Mouse (Mus musculus): ENCODE measurements around the gene Psmb5. TPM values are rescaled to one million over a fixed set of nuclear protein-coding genes. Genes with fewer than 3 reads are reported as not detected.

The Psmb5 gene
- polyA plus RNA-seq, 1 experiment from 2014 or later, result 422 TPM

- WGBS, result under 1% methylated on average over 46 of the region's 46 CpGs
- peaks cover 25% of the 10 kb centered on the region for H3K4me1 ChIP-seq (replicated peaks; ENCODE audit: control insufficient read depth, insufficient read depth, low read length)
- peak overlapping the region; percentile 52 for H3K4me3 ChIP-seq (replicated peaks; ENCODE audit: low read length)
- H3K36me3 ChIP-seq (replicated peaks; ENCODE audit: control insufficient read depth, insufficient read depth), result no peaks in the 10 kb centered on the region
- H3K9ac ChIP-seq, result peak overlapping the region; percentile 78
- H3K27me3 ChIP-seq (ENCODE audit: control insufficient read depth, insufficient read depth, low read length), result no peaks in the 10 kb centered on the region
- H3K9me3 ChIP-seq (ENCODE audit: control insufficient read depth, low read length), result no peaks in the 10 kb centered on the region
- peak overlapping the region; percentile 95 for H3K27ac ChIP-seq
- peak; percentile 95 for DNase-seq (ENCODE audit: low spot score)
- H3K4me2 ChIP-seq (replicated peaks), result peak overlapping the region; percentile 59
- peak; percentile 99 for ATAC-seq (ENCODE audit: low FRiP score)
These were observed 14.7 kb downstream of the Psmb5 start for GRCm38 (mm10) chr14:54603038-54603654.

GRCm38 (mm10) chr14:54602613-54603012, 15.2 kb downstream of the Psmb5 start:
- Histone ChIP-seq H3K27me3 (ENCODE audit: control insufficient read depth, insufficient read depth, low read length) (no peaks in the 10 kb centered on the region), H3K4me1 (replicated peaks; ENCODE audit: control insufficient read depth, insufficient read depth, low read length) (peaks cover 25% of the 10 kb centered on the region), H3K9ac (peak overlapping the region; percentile 78), H3K4me2 (replicated peaks) (peak overlapping the region; percentile 59), H3K4me3 (replicated peaks; ENCODE audit: low read length) (peak overlapping the region; percentile 52), H3K9me3 (ENCODE audit: control insufficient read depth, low read length) (no peaks in the 10 kb centered on the region), H3K36me3 (replicated peaks; ENCODE audit: control insufficient read depth, insufficient read depth) (no peaks in the 10 kb centered on the region), H3K27ac (peak overlapping the region; percentile 95)
- DNase-seq (ENCODE audit: low spot score), result no peak
- WGBS, result 34% methylated on average over 4 of the region's 4 CpGs
- ATAC-seq (ENCODE audit: low FRiP score), result no peak; the same call in 1 of the 2 replicates

- Histone ChIP-seq H3K4me2 (replicated peaks) (no peak overlapping the region), H3K9ac (no peak overlapping the region), H3K4me3 (replicated peaks; ENCODE audit: low read length) (no peak overlapping the region), H3K27ac (no peak overlapping the region), H3K4me1 (replicated peaks; ENCODE audit: control insufficient read depth, insufficient read depth, low read length) (peaks cover 25% of the 10 kb centered on the region), H3K9me3 (ENCODE audit: control insufficient read depth, low read length) (no peaks in the 10 kb centered on the region), H3K36me3 (replicated peaks; ENCODE audit: control insufficient read depth, insufficient read depth) (no peaks in the 10 kb centered on the region), H3K27me3 (ENCODE audit: control insufficient read depth, insufficient read depth, low read length) (no peaks in the 10 kb centered on the region)
- WGBS, result 79% methylated on average over 2 of the region's 2 CpGs
- DNase-seq (ENCODE audit: low spot score) (no peak), ATAC-seq (ENCODE audit: low FRiP score) (no peak)
These were observed 16.2 kb downstream of the Psmb5 start for GRCm38 (mm10) chr14:54601601-54602000.

- DNase-seq (ENCODE audit: low spot score) (no peak), ATAC-seq (ENCODE audit: low FRiP score) (no peak)
- Histone ChIP-seq H3K36me3 (replicated peaks; ENCODE audit: control insufficient read depth, insufficient read depth) (no peaks in the 10 kb centered on the region; the same call in 1 of the 2 replicates), H3K4me3 (replicated peaks; ENCODE audit: low read length) (no peak overlapping the region), H3K4me2 (replicated peaks) (no peak overlapping the region), H3K27ac (no peak overlapping the region), H3K9me3 (ENCODE audit: control insufficient read depth, low read length) (no peaks in the 10 kb centered on the region), H3K27me3 (ENCODE audit: control insufficient read depth, insufficient read depth, low read length) (no peaks in the 10 kb centered on the region), H3K4me1 (replicated peaks; ENCODE audit: control insufficient read depth, insufficient read depth, low read length) (no peaks in the 10 kb centered on the region), H3K9ac (no peak overlapping the region)
- WGBS, result 82% methylated on average over 7 of the region's 7 CpGs
These were observed 20.7 kb downstream of the Psmb5 start for GRCm38 (mm10) chr14:54597084-54597483.

- no peak overlapping the region for H3K27ac ChIP-seq
- H3K36me3 ChIP-seq (replicated peaks; ENCODE audit: control insufficient read depth, insufficient read depth), result peaks cover 3% of the 10 kb centered on the region; the same call in 1 of the 2 replicates
- no peaks in the 10 kb centered on the region for H3K27me3 ChIP-seq (ENCODE audit: control insufficient read depth, insufficient read depth, low read length)
- no peak overlapping the region for H3K9ac ChIP-seq
- H3K4me3 ChIP-seq (replicated peaks; ENCODE audit: low read length), result no peak overlapping the region
- H3K4me1 ChIP-seq (replicated peaks; ENCODE audit: control insufficient read depth, insufficient read depth, low read length), result no peaks in the 10 kb centered on the region
- DNase-seq (ENCODE audit: low spot score) (no peak), ATAC-seq (ENCODE audit: low FRiP score) (no peak)
- no peak overlapping the region for H3K4me2 ChIP-seq (replicated peaks)
- H3K9me3 ChIP-seq (ENCODE audit: control insufficient read depth, low read length), result no peaks in the 10 kb centered on the region
- 72% methylated on average over 27 of the region's 28 CpGs for WGBS
These were observed 23.0 kb downstream of the Psmb5 start for GRCm38 (mm10) chr14:54594631-54595414.

- H3K4me3 ChIP-seq (replicated peaks; ENCODE audit: low read length), result no peak overlapping the region
- no peaks in the 10 kb centered on the region for H3K27me3 ChIP-seq (ENCODE audit: control insufficient read depth, insufficient read depth, low read length)
- DNase-seq (ENCODE audit: low spot score) (no peak), ATAC-seq (ENCODE audit: low FRiP score) (no peak)
- whole genome bisulfite sequencing, result 91% methylated on average over 3 of the region's 3 CpGs
- no peak overlapping the region for H3K9ac ChIP-seq
- peaks cover 3% of the 10 kb centered on the region; the same call in 1 of the 2 replicates for H3K36me3 ChIP-seq (replicated peaks; ENCODE audit: control insufficient read depth, insufficient read depth)
- no peaks in the 10 kb centered on the region for H3K4me1 ChIP-seq (replicated peaks; ENCODE audit: control insufficient read depth, insufficient read depth, low read length)
- H3K4me2 ChIP-seq (replicated peaks), result no peak overlapping the region
- H3K27ac ChIP-seq, result no peak overlapping the region
- H3K9me3 ChIP-seq (ENCODE audit: control insufficient read depth, low read length), result no peaks in the 10 kb centered on the region
These were observed 23.8 kb downstream of the Psmb5 start for GRCm38 (mm10) chr14:54594055-54594454.

DNA sequence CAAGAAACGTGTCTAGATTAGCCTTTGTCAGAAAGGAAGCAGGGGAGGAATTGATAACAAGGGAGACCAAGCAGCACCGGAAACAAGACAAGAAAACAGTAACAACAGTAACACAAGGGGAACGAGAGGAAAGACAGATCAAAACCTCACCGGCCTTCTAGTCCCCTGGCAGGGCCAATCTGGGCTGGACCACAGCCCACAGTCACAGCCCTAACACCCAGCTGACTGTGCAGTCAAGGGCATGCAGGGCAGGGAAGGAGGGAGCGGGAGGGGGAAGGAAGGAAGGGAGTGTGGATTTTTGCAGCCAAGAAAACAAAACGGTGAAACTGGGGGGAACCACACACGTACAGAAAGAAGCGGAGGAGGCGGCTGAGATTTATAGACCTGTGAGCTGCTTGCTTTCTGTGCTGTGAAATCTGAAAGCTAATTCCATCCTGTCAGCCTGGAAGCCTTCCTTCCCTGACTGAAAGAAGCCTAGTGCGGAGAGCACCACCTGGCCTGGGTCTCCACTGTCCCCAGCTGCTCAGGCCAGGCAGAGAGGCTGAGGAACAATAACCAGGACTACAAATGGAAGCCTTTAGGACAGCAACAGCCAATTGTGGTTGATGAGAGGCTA, 25.4 kb downstream of the Psmb5 start:
- WGBS, result 61% methylated on average over 10 of the region's 10 CpGs
- no peak overlapping the region for H3K9ac ChIP-seq
- H3K27me3 ChIP-seq (ENCODE audit: control insufficient read depth, insufficient read depth, low read length), result no peaks in the 10 kb centered on the region
- DNase-seq (ENCODE audit: low spot score) (no peak), ATAC-seq (ENCODE audit: low FRiP score) (no peak)
- no peak overlapping the region for H3K4me2 ChIP-seq (replicated peaks)
- no peaks in the 10 kb centered on the region for H3K9me3 ChIP-seq (ENCODE audit: control insufficient read depth, low read length)
- no peak overlapping the region for H3K4me3 ChIP-seq (replicated peaks; ENCODE audit: low read length)
- H3K36me3 ChIP-seq (replicated peaks; ENCODE audit: control insufficient read depth, insufficient read depth), result peaks cover 3% of the 10 kb centered on the region; the same call in 1 of the 2 replicates
- H3K4me1 ChIP-seq (replicated peaks; ENCODE audit: control insufficient read depth, insufficient read depth, low read length), result no peaks in the 10 kb centered on the region
- H3K27ac ChIP-seq, result 0 out of 2 replicates have a peak overlapping the region, but pooled peaks have one; percentile 5

GRCm38 (mm10) chr14:54591056-54591455, 26.8 kb downstream of the Psmb5 start:
- H3K27ac ChIP-seq, result no peak overlapping the region
- H3K27me3 ChIP-seq (ENCODE audit: control insufficient read depth, insufficient read depth, low read length), result no peaks in the 10 kb centered on the region
- H3K4me3 ChIP-seq (replicated peaks; ENCODE audit: low read length), result no peak overlapping the region
- ATAC-seq (ENCODE audit: low FRiP score) (no peak), DNase-seq (ENCODE audit: low spot score) (no peak)
- no peak overlapping the region for H3K4me2 ChIP-seq (replicated peaks)
- H3K36me3 ChIP-seq (replicated peaks; ENCODE audit: control insufficient read depth, insufficient read depth), result peaks cover 3% of the 10 kb centered on the region; the same call in 1 of the 2 replicates
- H3K9ac ChIP-seq, result no peak overlapping the region
- 93% methylated on average over 16 of the region's 16 CpGs for WGBS
- H3K4me1 ChIP-seq (replicated peaks; ENCODE audit: control insufficient read depth, insufficient read depth, low read length), result no peaks in the 10 kb centered on the region
- no peaks in the 10 kb centered on the region for H3K9me3 ChIP-seq (ENCODE audit: control insufficient read depth, low read length)

GRCm38 (mm10) chr14:54583681-54584338, 34.0 kb downstream of the Psmb5 start:
- 46% methylated on average over 7 of the region's 7 CpGs for WGBS
- Histone ChIP-seq H3K36me3 (replicated peaks; ENCODE audit: control insufficient read depth, insufficient read depth) (peaks cover 18% of the 10 kb centered on the region; the same call in 1 of the 2 replicates), H3K27me3 (ENCODE audit: control insufficient read depth, insufficient read depth, low read length) (peaks cover 2% of the 10 kb centered on the region; the same call in 1 of the 2 replicates), H3K4me1 (replicated peaks; ENCODE audit: control insufficient read depth, insufficient read depth, low read length) (no peaks in the 10 kb centered on the region), H3K27ac (no peak overlapping the region), H3K9ac (no peak overlapping the region), H3K4me2 (replicated peaks) (no peak overlapping the region), H3K4me3 (replicated peaks; ENCODE audit: low read length) (no peak overlapping the region), H3K9me3 (ENCODE audit: control insufficient read depth, low read length) (no peaks in the 10 kb centered on the region)
- ATAC-seq (ENCODE audit: low FRiP score), result peak; percentile 24; the same call in 1 of the 2 replicates
- DNase-seq (ENCODE audit: low spot score), result peak; percentile 76
